Mouse (Mus musculus) small intestine, adult 2 months (tissue): ENCODE results near the gene Rassf3. TPM values are rescaled to one million over a fixed set of nuclear protein-coding genes. Genes with fewer than 3 reads are reported as not detected.

ENCODE experiments used
- H3K27ac ChIP-seq: fragments of 200-500 bp; 2 replicates; pipeline ENCODE4 v1.5.1; 2012; ENCODE audit warnings: low read depth, low read length, control low read depth, inconsistent platforms; ENCODE audit not compliant: insufficient read depth
- H3K27me3 ChIP-seq: fragments of 200-500 bp; 2 replicates; pipeline ENCODE4 v1.6.1; 2012; ENCODE audit warnings: mild to moderate bottlenecking, moderate library complexity, low read length, inconsistent platforms; ENCODE audit not compliant: control insufficient read depth, insufficient read depth
- H3K36me3 ChIP-seq: fragments of 200-500 bp; 2 replicates; pipeline ENCODE4 v1.6.1; 2012; ENCODE audit warnings: mild to moderate bottlenecking, low read length, control low read depth, inconsistent platforms; ENCODE audit not compliant: control insufficient read depth, insufficient read depth
- H3K4me1 ChIP-seq: fragments of 200-500 bp; 2 replicates; pipeline ENCODE4 v1.6.1; 2012; ENCODE audit warnings: low read length, inconsistent platforms, mixed read lengths; ENCODE audit not compliant: control insufficient read depth, insufficient read depth, insufficient read length
- H3K4me3 ChIP-seq: fragments of 200-500 bp; 2 replicates; pipeline ENCODE4 v1.5.1; 2012; ENCODE audit warnings: low read depth, mild to moderate bottlenecking, control low read depth, inconsistent platforms, low read length, moderate library complexity
- CTCF ChIP-seq: fragments of 200-500 bp; IDR thresholded peaks from 2 replicates; pipeline ENCODE4 v1.5.1; 2012; ENCODE audit warnings: low read depth, mild to moderate bottlenecking, control low read depth, inconsistent platforms, low read length, moderate library complexity, mixed read lengths; ENCODE audit not compliant: insufficient replicate concordance, insufficient read length; ENCODE audit errors: extremely low read depth
- POLR2A ChIP-seq: fragments of 200-500 bp; IDR thresholded peaks from 2 replicates; pipeline ENCODE4 v1.6.1; 2012; ENCODE audit warnings: low read depth, mild to moderate bottlenecking, control low read depth, inconsistent platforms, low read length, moderate library complexity
- WGBS: fragments of 180-500 bp; shearing (Covaris S2); methylation state at CpG from one replicate; pipeline ENCODE4 v1.1.7; 2018; 5-methylcytosine and 5-hydroxymethylcytosine counted together
- polyA plus RNA-seq: library from polyadenylated mRNA; depleted of rRNA; stranded (reverse); fragments of >200 nt; gene quantifications from 2 replicates; pipeline ENCODE4 v1.2.3, GENCODE M21; 2012

Gene Rassf3
- polyA plus RNA-seq, 1 experiment = 25.8 TPM

GRCm38 (mm10) chr10:121398599-121398998, 77.5 kb downstream of the Rassf3 start:
- H3K4me1 ChIP-seq = no peaks in the 10 kb centered on the region
- H3K27me3 ChIP-seq = no peaks in the 10 kb centered on the region
- H3K4me3 ChIP-seq = no peak overlapping the region
- peaks cover 32% of the 10 kb centered on the region for H3K36me3 ChIP-seq
- WGBS = 72% methylated on average over 7 of the region's 7 CpGs
- TF ChIP-seq POLR2A (no peak), CTCF (no peak)
- no peak overlapping the region for H3K27ac ChIP-seq

GRCm38 (mm10) chr10:121395542-121396176, 80.5 kb downstream of the Rassf3 start:
- H3K27me3 ChIP-seq = no peaks in the 10 kb centered on the region
- 86% methylated on average over 20 of the region's 20 CpGs for WGBS

GRCm38 (mm10) chr10:121394789-121395325, 81.3 kb downstream of the Rassf3 start:
- Histone ChIP-seq H3K27ac (no peak overlapping the region), H3K4me1 (no peaks in the 10 kb centered on the region), H3K27me3 (no peaks in the 10 kb centered on the region), H3K4me3 (no peak overlapping the region), H3K36me3 (peaks cover 69% of the 10 kb centered on the region)
- TF ChIP-seq POLR2A (no peak), CTCF (no peak)
- WGBS = 89% methylated on average over 18 of the region's 18 CpGs

More at GRCm38 (mm10) chr10:121395542-121396176, 80.5 kb downstream of the Rassf3 start:
- Histone ChIP-seq H3K4me3 (no peak overlapping the region), H3K4me1 (no peaks in the 10 kb centered on the region), H3K27ac (no peak overlapping the region), H3K36me3 (peaks cover 61% of the 10 kb centered on the region)
- TF ChIP-seq CTCF (no peak), POLR2A (no peak)

GRCm38 (mm10) chr10:121394270-121394669, 81.9 kb downstream of the Rassf3 start:
- Histone ChIP-seq H3K36me3 (peaks cover 75% of the 10 kb centered on the region), H3K4me3 (no peak overlapping the region), H3K4me1 (no peaks in the 10 kb centered on the region), H3K27me3 (no peaks in the 10 kb centered on the region), H3K27ac (no peak overlapping the region)
- TF ChIP-seq CTCF = no peak
- no peak for TF ChIP-seq POLR2A
- WGBS = 90% methylated on average over 6 of the region's 6 CpGs

- no peak overlapping the region for H3K27ac ChIP-seq
- no peak overlapping the region for H3K4me3 ChIP-seq
- peaks cover 95% of the 10 kb centered on the region for H3K36me3 ChIP-seq
- no peaks in the 10 kb centered on the region for H3K4me1 ChIP-seq
- WGBS = 94% methylated on average over 8 of the region's 8 CpGs
- TF ChIP-seq POLR2A (no peak), CTCF (no peak)
- H3K27me3 ChIP-seq = no peaks in the 10 kb centered on the region
Observed at GRCm38 (mm10) chr10:121391901-121392300, 84.2 kb downstream of the Rassf3 start.

GRCm38 (mm10) chr10:121390602-121391001, 85.5 kb downstream of the Rassf3 start:
- peaks cover 85% of the 10 kb centered on the region for H3K36me3 ChIP-seq

GRCm38 (mm10) chr10:121386347-121386746, 89.8 kb downstream of the Rassf3 start:
- H3K27ac ChIP-seq = peak overlapping the region; percentile 99
- peaks cover 22% of the 10 kb centered on the region for H3K4me1 ChIP-seq
- TF ChIP-seq CTCF (no peak), POLR2A (no peak)
- WGBS = 57% methylated on average over 9 of the region's 9 CpGs
- no peak overlapping the region for H3K4me3 ChIP-seq
- H3K36me3 ChIP-seq = peaks cover 68% of the 10 kb centered on the region
- H3K27me3 ChIP-seq = no peaks in the 10 kb centered on the region

More at GRCm38 (mm10) chr10:121390602-121391001, 85.5 kb downstream of the Rassf3 start:
- no peaks in the 10 kb centered on the region for H3K27me3 ChIP-seq
- H3K27ac ChIP-seq = no peak overlapping the region
- no peak for TF ChIP-seq CTCF
- no peak for TF ChIP-seq POLR2A
- peaks cover 8% of the 10 kb centered on the region for H3K4me1 ChIP-seq
- 58% methylated on average over 10 of the region's 10 CpGs for WGBS
- no peak overlapping the region for H3K4me3 ChIP-seq
